Mouse (Mus musculus): Measurements from ENCODE around the gene Prpf31.

Prpf31 gene

DNA sequence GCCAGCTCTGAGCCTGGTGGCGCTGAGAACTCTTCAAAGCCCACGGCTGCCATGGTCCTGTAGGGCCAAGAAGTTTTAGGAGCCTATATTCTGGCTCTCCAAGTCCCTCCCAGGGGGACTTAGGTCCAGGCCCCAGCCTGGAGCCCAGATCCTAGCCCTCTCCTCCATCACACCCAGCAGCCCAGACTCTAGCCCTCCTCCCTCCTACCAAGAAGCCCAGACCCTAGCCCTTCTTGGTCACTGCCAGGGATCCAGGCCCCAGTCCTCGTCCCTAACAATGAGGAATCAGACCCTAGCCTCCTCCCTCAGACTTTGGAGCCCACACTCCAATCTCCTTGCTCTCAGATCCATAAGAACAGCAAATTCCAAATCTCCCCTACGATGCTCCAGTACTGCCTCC is 755 bp upstream of the Prpf31 start:
- no peak for DNase-seq (ENCODE audit: low spot score)

DNA sequence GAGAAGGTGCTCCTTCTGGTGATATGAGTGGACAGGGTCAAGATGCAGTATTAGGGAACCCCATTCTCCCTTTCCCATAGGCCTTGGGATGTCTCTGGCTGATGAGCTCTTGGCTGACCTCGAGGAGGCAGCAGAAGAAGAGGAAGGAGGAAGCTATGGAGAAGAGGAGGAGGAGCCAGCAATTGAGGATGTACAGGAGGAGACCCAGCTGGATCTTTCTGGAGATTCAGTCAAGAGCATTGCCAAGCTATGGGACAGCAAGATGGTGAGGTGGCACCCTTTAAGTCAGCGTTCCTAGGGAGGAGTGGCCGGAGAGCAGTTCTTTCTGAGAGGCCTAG is 662 bp downstream of the Prpf31 start:
- no peak for DNase-seq (ENCODE audit: low spot score)

DNA sequence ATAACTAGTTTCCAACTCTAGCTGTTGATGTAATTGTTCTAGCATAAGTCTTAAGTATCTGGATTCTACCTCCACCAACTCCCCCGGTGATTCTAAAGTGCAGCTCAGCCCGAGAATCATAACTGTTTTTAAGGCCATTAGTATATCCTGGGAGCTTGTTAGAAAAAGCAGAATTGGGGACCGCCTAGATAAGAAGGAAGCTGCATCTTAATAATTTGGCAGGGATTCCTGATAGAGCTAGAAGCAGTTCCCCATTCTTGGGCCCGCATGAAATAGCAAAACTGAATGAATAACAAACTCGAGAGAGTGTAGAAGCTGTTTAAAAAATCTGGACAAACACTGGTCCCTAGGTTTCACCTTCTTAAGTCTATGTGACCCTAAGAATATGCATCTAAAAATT is 13.6 kb downstream of the Prpf31 start:
- DNase-seq (ENCODE audit: low spot score), result no peak

DNA sequence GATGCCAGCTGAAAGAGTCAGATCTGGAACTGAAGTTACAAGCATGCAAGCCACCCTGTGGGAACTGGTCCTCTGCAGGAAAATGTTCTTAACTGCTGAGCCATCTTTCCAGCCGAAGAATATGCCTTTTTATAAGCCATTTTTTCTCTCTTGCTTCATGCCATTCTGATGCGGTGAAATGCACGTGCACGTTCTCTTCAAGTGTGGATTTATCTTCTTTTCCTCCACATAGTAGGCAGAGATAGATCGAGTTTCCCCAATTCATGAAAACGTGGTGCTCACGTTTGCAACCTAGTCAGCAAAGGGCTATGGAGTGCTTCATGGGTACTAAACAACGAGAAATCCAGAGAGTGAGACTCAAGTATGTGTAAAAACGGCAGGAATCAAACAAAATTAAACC is 14.1 kb downstream of the Prpf31 start:
- DNase-seq (ENCODE audit: low spot score), result no peak

DNA sequence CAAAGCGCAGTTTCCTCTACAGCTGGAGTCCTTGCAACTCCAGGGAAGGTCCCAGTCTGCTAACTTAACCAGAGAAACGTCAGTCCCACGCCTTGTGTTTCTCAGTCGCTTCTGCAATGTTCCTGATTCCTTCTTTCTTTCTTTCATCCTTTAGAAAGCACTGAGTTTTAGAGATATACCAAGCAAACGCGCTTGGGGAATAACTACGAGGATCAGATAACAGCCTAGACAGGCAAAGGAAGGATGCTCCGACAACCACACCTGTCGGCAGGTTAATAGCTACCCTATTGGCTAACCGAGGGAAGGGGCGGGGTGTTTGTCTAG is 14.5 kb downstream of the Prpf31 start:
- no peak for DNase-seq (ENCODE audit: low spot score)

DNA sequence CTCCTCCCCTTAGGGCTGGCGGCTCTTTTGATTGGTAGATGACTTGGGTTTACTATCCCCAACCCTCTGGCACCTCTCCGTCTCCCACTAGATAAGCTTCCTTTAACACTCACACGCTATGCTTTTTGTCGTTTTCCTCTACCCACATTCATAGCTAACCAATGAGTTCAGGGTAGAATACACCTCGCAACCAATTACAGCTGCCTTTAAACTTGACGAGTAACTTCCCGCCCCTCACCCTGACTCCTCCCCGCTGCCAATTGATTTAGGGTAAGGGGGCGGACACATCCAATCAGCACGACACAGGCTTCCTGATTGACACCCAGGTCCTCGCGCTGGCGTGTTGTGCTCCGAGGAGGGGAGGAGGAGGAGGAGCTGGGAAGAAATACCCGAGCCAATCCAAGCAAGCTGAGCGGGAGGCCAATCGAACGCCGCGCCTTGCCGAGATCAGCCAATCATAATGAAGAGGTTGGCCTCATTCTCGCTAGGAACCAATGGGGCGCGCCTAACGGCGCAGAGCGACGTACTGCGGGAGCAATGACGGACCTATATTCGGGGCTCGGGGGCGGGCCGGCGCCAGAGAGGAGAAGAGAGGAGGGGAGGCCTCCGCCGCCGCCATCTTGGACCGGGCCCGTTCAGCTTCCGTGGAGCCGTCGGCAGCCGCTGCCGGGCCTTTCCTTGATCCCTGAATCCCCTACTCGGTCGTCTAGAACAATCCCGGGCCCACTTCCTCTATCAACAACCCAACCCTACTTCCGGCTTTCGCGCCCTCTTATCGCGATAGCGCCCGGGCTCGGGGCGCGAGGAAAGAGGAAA is 15.1 kb downstream of the Prpf31 start, which contains the start of gene Cnot3:
Gene Cnot3 (plus strand): TSS at position 597 of the 816 bp plus-strand sequence.
- peak; percentile 100 for DNase-seq (ENCODE audit: low spot score)

DNA sequence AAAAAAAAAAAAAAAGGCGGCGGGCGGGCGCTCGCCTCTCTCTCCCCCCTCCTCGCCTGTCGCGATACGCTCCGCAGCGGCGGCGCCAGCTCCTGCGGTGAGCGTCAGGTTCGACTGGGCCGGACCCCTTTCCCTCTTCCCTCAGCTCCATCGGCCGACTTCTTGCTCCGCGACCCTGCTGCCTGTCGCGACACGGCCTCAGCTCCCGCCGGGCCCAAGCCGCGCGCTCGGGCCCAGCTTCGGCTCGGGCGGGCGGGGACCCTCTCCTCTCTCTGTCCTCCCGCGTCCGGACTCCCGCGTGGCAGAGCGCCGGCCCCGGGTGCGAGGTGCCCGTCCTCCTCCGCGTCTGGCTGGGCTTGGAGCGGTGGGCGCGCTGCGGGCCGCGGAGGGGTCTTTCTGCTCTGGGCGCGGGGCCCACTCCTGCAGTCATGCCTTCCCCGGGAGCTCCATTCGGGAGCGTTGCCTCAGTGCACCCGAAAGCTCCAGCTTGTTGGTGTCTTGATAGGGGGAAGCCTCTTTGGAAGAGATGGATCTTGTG is 15.8 kb downstream of the Prpf31 start:
- no peak for DNase-seq (ENCODE audit: low spot score)

DNA sequence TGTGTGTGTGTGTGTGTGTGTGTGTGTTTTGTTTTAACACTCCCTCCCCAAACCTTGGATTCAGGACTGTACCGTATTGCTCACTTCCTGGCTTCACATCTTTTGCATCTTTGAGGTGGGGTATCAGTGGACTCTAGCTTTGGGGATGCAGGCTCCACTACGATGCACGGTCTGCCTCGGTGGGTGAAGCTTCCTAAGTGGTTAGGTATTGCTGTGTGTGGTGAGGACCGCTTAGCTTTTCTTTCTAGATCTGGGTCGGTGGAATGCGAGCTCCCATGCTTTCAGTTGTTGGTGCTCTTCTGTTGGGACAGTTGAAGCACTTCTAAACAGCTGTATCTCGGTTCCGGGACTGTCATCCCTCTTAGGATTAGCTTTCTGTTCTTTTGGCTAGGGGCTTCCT is 16.4 kb downstream of the Prpf31 start:
- no peak for DNase-seq (ENCODE audit: low spot score)

DNA sequence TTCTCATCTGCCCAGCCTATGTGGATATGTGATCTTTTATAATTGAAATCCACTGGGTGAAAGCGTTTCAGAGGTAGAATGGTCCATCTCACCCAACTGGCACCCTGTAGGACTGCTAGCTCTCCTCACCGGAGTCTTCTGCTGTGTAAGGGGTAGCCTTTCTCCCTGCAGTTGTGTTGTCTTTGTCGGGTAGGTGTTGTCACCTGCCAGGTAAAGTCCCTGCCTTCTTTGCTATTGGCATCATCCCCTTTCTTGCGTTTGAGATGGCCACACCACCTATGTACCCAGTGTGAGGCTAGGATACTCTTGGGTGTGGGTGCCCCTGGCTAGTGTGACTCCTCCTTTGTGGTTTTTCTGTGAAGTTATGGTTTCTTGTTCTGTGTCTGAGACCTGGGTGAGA is 16.9 kb downstream of the Prpf31 start:
- DNase-seq (ENCODE audit: low spot score), result no peak

DNA sequence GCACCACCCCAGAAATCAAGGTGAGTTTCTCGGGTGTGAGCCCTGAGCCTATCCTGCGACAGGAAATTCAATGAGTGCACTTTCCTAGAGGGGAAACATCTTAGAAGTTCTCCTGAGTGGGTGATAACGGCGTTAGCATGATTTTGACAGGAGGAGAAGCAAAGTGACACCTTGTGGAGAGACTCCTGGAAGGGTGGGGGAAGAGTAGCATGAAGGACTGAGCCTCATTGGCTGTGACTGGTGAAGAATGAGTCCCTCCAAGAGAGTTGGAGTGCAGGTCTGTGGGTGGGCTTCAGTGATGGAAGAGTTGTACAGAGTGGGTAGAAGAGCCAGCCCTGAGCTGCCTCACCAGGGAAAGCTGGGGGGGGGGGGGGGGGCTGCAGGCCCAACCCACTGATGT is 27.2 kb downstream of the Prpf31 start:
- no peak for DNase-seq (ENCODE audit: low spot score)

DNA sequence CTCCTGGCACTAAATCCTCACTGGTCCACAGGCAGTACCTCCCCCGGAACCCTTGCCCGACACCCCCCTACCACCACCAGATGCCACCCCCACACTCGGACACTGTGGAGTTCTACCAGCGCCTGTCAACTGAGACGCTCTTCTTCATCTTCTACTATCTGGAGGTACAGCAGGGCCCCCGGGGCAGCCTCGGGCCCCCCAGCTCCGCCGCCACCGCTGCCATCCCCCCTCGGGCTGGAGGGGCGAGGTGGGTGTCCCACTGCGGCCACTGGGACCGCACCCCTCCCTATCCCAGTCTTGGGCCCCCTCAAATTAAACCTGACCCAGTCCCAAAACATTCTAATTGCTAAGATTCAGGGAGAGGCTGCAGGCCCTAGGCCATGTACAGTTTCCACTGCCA is 28.8 kb downstream of the Prpf31 start:
- no peak for DNase-seq (ENCODE audit: low spot score)

DNA sequence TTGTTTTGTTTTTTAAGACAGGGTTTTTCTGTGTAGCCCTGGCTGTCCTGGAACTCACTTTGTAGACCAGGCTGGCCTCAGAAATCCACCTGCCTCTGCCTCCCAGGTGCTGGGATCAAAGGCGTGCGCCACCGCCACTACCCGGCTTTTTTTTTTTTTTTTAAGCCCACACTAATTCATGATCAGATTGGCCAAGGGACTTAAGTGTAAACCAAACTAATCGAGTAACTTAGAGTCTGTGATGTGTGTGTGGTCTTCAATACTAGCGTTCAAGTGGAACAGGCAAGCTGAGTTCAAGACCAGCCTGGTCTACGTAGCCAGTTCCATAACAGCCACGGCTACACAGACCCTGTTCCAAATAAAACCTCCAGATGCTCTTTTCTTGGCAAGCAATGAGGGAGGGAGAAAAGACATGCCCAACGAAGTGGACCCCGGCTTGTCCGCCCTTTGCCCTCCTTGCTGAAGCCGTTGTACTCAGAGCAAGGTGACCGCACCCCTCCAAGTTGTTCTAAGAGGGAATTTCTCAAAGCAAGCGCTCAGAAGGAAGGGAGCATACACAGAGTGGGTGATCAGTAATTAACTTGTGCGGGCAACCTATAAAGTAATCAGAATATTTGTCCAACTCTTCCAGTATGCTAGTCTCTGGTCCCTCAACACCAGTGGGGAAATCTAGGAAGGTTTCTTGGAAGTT is 34.9 kb downstream of the Prpf31 start:
- peak; percentile 63 for DNase-seq (ENCODE audit: low spot score)

DNA sequence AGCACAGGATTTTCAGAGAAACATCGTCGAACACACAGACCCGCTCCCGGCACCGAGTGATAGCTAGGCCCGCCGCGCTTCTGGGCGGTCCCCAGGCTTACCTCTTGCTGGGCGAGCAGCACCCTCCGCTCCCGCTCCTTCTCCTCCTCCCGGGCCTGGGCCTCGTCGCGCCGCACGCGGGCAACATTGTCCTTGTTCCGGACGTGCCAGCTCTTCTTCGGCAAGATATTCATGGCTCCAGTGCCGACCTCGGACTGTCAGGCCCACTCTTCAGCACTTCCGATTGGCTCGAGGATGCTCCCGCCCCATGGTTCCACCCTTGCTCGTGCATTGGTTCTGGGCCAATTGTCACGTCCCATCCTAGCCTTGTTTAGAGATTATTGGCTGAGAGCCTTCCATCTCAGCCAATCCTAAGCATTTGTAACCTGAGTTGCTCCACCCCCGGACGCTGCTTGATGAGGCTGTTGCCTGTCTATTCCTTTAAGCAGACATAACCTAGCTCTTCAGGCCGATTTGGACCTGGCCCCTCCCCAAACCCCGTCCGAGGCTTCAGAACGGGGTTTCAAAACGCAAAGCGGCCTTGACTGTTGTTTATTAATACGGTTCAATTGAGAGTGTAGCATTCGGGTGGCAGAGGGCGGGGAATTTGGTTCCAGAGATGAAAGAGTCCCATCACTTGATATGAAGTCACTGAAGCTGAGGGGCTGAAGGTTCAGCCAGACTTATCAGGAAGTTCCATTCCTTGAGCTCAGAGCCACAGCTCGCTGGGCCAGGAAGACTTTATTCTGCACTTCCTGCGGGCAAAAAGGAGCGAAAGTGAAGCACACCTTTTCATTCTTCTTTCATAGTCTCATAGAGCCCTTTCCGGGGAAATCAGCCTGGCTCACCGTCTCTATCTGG is 35.7 kb downstream of the Prpf31 start, which contains the start of gene Leng1:
Gene Leng1 (minus strand): TSS at position 626 of the 900 bp plus-strand sequence.
- peak; percentile 95 for DNase-seq (ENCODE audit: low spot score)

DNA sequence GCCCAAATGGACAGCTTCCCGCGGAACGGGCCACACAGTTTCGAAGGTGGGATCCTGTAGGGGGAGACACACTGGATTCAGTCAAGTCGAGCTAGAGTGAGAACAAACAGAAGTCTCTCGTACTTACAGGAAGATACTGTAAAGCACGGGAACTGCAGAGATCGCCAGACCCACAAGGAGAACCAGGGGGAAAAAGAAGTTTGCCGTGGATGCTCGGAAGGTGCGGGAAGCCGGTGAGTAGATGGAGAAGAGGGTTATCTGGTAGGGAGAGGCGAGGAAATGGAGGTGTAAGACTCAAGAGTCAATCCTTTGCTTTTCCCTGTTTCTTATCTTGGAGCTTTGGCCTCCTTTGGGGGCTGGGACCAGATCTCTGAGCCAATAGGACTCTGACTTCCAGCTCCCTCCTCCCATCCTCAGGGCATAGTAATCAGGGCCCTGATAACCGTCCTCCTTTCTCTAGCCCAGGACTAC is 37.2 kb downstream of the Prpf31 start:
- peak; percentile 63 for DNase-seq (ENCODE audit: low spot score)

DNA sequence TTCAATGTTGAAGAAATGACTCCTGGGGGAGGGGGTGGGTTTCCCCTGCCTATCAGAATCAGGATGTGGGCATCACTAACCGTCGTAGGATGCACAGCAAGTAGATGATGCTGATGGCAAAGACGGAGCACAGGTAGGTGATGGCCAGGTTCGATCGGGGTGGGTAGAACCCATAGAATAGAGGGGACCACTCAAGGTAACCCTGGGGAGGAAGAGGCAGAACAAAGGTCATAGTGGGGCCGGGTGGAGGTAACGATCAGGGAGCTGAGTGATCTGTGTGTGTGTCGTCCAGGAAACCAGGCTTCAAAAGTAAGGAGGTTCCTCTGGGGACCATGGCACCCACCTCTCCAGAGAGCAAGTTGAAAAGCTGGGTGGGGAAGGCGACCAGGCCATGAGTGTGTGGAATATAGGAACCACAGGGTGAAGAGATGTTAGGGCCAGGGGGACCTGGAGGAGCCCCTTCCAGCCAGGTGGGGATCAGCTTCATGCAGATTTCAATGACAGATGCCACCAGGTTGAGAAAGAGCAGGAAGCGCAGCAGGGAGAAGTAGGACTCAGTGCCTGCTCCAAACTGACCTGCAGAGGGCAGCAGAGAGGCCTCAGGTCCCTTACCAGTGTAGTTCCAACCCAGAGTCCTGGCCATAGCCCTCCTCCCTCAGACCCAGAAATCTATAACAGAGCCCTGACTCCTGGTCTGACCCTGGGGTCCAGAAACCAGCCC is 44.9 kb downstream of the Prpf31 start:
- DNase-seq (ENCODE audit: low spot score), result peak; percentile 55

DNA sequence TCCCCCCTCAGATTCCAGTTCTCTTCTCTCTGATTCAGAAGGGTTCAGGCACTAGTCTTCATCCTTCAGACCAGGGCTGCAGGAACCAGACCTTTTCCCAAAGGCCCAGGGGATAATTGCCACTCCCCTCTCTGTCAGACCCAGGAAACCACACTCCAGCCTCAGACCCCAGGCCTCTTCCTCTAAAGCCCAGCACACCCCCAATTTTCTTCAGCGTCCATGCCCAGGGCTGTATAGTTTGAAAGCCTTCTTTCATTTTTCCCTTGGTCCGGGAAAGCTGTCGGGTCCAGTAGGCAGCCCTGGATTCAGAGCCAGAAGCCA is 45.4 kb downstream of the Prpf31 start:
- DNase-seq (ENCODE audit: low spot score), result no peak

DNA sequence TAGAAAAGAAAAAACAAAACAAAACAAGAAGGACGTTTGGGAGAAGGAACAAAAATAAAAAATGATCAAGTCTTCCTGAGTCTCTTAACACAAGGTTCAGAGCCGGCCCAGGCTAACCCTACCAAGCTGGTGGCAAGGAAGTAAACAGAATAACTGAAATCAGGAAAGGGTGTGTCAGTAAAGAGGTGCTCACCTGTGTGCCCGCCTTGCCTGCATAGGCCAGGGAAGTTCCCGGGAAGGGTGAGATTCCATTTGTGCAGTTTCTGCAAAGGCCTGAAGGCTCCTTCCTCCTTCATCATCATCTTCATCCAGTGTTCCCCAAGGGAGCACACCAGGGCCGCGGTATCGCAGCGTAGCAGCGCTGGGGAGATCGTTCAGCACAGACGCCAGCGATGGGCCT is 46.6 kb downstream of the Prpf31 start:
- DNase-seq (ENCODE audit: low spot score), result no peak

DNA sequence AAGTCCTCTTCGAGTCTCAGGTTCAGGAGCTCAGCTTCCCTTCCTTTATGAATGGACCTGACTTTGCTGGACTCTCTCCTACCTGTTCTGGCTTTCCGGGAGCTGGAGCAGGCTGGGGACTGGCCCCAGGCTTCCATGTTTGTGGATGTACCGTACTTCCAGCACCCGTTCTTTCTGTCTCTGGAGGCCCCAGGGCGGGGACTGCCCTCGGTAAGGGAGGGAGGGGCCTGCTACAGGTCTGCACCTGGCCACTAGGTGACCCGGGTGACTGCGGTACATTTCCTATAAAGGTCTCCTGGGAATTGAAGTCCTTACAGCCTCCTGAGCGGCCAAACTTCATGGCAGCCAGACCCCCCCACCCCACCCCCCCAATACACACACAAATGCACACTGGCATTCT is 47.6 kb downstream of the Prpf31 start, which contains the start of gene Tmc4:
Gene Tmc4 (minus strand): TSS at position 212 of the 400 bp plus-strand sequence.
- DNase-seq (ENCODE audit: low spot score), result peak; percentile 57

DNA sequence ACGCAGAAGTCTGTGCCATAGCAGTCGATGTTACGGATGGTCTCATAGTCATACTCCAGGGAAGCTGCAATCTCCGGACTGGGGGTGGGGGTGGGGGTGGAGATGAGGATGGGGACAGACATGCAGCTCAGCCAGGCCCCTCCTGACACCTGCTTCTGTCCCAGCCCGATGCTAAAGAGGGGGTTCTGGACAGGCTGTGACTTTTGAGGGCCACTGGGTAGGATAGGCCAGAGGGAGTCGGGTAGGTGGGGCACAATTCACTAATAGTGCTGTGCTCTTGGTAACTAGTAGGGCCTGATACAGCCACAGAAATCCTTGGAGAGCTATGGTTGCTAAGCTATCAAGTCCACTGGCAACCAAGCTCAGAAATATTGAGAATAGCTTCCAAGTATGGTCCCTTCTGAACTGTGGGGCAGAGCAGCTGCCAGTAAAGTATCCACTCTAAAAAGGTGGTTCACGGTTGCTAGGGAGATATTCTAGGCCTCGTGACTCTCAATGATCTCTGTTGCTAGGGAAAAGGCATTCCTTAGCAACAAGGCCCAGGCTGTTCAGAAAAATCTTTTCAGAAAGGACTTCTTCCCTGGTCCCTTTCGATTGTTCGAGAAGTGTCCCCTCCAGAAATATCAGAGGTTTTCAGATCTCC is 54.2 kb downstream of the Prpf31 start:
- no peak for DNase-seq (ENCODE audit: low spot score)

DNA sequence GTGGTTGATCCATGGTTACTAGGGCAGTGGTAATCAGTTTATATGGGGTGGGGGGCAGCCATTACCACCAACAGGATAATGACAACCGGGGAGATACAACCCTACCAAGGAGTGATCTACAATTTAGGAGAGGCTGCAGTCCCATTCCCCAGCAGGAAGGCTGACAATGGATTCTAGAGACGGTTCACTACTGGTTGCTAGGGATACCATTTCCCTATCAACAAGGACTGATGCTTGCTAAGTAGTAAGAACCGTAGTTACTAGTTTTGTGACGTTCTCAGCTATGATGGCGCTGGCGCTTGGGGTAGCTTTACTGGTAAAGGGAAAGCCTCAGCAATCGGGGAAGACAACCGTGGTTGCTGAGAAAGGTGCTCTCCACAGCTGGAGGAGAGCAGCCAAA is 54.9 kb downstream of the Prpf31 start:
- no peak for DNase-seq (ENCODE audit: low spot score)
